Mouse (Mus musculus): ENCODE results near the gene Ubtd1. TPM values are rescaled to one million over a fixed set of nuclear protein-coding genes. Genes with fewer than 3 reads are reported as not detected.

Gene Ubtd1
- polyA plus RNA-seq, 1 experiment = 73.0 TPM

DNA sequence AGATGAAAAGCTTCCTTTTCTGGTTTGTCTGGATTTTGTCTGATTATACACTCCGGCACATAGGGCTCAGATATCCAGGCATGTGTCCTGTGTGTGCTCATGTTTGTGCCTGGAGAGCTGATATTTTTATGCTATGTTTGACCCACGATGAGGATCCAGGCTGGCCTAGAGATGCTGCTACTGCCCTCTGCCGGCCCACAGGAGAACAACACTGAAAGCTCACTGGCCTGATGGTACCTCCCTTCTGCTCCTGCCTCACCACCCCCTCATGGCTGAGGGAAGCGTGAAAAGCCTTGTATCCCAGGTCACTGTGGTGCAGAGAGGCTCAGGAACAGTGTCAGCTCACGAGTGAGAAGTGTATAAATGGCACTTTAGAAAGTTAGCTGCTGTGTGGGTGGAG, 44.6 kb downstream of the Ubtd1 start:
- TF ChIP-seq CTCF (IDR thresholded peaks at IDR 0.05; ENCODE audit: control insufficient read depth, insufficient read depth, insufficient read length) = peak; percentile 90
- no peak for TF ChIP-seq FOSL1 (IDR thresholded peaks at IDR 0.05; ENCODE audit: insufficient read depth, low read length, poor library complexity, severe bottlenecking)
- TF ChIP-seq CEBPB (IDR thresholded peaks at IDR 0.05; ENCODE audit: low read depth) = no peak
- TF ChIP-seq MAX (IDR thresholded peaks at IDR 0.05) = no peak
- no peak for TF ChIP-seq MYOG (IDR thresholded peaks at IDR 0.05; ENCODE audit: control insufficient read depth, extremely low read depth, insufficient read length)
- Histone ChIP-seq H3K79me3 (ENCODE audit: low read depth) (peaks cover 45% of the 10 kb centered on the region), H3K79me2 (ENCODE audit: control insufficient read depth, insufficient read depth) (peaks cover 95% of the 10 kb centered on the region), H3K4me3 (ENCODE audit: insufficient read depth, poor library complexity, severe bottlenecking) (no peak overlapping the region), H3K36me3 (ENCODE audit: control insufficient read depth, insufficient read depth) (no peaks in the 10 kb centered on the region), H3K27me3 (ENCODE audit: control insufficient read depth, insufficient read depth, insufficient read length) (no peaks in the 10 kb centered on the region), H3ac (ENCODE audit: control insufficient read depth, insufficient read length, low read depth) (no peak overlapping the region)

DNA sequence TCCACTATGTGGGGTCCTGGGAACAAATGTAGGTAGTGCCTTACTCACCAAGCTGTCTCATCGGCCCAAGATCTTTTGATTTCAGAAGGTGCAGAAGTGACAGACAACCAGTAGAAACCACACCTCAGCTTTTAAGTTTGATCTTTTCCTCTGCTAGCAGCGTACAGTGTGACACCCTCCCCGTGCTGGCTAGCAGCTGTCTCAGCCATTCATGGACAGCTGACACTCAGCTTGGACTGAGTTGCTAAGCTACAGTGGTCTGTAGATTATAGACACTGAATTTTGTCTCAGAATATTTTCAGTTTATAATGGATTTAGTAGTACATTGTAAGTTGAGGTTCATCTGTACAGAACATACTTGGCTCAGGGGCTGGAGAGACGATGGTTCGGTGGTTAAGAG, 49.5 kb downstream of the Ubtd1 start:
- peaks cover 28% of the 10 kb centered on the region for H3K79me3 ChIP-seq (ENCODE audit: low read depth)
- H3K36me3 ChIP-seq (ENCODE audit: control insufficient read depth, insufficient read depth) = peaks cover 27% of the 10 kb centered on the region
- TF ChIP-seq MYOD1 (IDR thresholded peaks at IDR 0.05; ENCODE audit: control insufficient read depth, insufficient read length, low read depth) (peak; percentile 10), CTCF (IDR thresholded peaks at IDR 0.05; ENCODE audit: control insufficient read depth, insufficient read depth, insufficient read length) (no peak)
- no peak overlapping the region for H3ac ChIP-seq (ENCODE audit: control insufficient read depth, insufficient read length, low read depth)
- no peaks in the 10 kb centered on the region for H3K27me3 ChIP-seq (ENCODE audit: control insufficient read depth, insufficient read depth, insufficient read length)
- H3K79me2 ChIP-seq (ENCODE audit: control insufficient read depth, insufficient read depth) = peaks cover 58% of the 10 kb centered on the region
- no peak overlapping the region for H3K4me3 ChIP-seq (ENCODE audit: insufficient read depth, poor library complexity, severe bottlenecking)

DNA sequence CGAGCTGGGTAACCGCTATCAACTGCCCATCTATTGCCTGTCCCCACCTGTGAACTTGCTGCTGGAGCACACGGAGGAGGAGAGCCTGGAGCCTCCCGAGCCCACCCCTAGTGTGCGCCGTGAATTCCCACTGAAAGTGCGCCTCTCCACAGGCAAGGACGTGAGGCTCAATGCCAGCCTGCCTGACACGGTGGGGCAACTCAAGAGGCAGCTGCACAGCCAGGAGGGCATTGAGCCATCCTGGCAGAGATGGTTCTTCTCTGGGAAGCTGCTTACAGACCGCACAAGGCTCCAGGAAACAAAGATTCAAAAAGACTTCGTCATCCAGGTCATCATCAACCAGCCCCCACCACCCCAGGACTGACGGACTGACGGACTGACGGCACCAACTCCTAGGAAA, 52.0 kb downstream of the Ubtd1 start:
- no peak overlapping the region for H3K4me3 ChIP-seq (ENCODE audit: insufficient read depth, poor library complexity, severe bottlenecking)
- H3ac ChIP-seq (ENCODE audit: control insufficient read depth, insufficient read length, low read depth) = no peak overlapping the region
- H3K79me3 ChIP-seq (ENCODE audit: low read depth) = peaks cover 7% of the 10 kb centered on the region

DNA sequence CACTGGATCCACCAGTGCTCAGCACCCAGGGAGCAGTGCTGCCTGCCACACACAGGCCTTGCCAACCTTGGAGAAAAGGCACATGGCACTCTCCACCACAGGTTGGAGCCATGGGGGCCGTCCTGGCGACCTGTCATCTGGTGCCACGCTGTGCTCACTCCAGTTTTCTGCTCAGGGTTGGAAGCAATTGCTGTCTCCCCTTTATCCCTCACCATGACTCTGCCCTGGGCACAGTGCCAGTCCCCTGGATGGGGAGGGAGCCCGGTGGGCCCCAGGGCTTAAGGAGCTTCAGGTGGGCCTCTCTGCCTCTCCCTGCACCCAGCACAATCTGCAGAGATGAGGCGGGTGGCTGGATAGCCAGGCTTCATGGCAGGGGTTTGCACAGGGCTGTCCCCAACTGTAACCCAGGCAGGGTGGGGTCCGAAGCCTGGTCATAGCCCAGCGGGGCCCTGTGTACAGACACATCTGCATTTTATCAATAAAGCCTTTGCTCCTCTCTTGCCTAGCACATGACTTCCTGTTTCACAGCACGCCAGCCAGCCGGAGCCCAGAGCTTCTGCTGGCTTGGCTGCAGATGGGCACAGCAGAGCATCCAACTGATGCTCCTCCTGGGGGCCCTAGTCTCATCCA, 52.7 kb downstream of the Ubtd1 start:
- no peak overlapping the region for H3ac ChIP-seq (ENCODE audit: control insufficient read depth, insufficient read length, low read depth)
- H3K4me3 ChIP-seq (ENCODE audit: insufficient read depth, poor library complexity, severe bottlenecking) = no peak overlapping the region
- H3K36me3 ChIP-seq (ENCODE audit: control insufficient read depth, insufficient read depth) = peaks cover 27% of the 10 kb centered on the region
- H3K27me3 ChIP-seq (ENCODE audit: control insufficient read depth, insufficient read depth, insufficient read length) = no peaks in the 10 kb centered on the region
- peaks cover 27% of the 10 kb centered on the region for H3K79me2 ChIP-seq (ENCODE audit: control insufficient read depth, insufficient read depth)
- no peak for TF ChIP-seq MYOG (IDR thresholded peaks at IDR 0.05; ENCODE audit: control insufficient read depth, extremely low read depth, insufficient read length)
- TF ChIP-seq MAX (IDR thresholded peaks at IDR 0.05) = no peak
- no peak for TF ChIP-seq CEBPB (IDR thresholded peaks at IDR 0.05; ENCODE audit: low read depth)
- no peak for TF ChIP-seq CTCF (IDR thresholded peaks at IDR 0.05; ENCODE audit: control insufficient read depth, insufficient read depth, insufficient read length)
- TF ChIP-seq FOSL1 (IDR thresholded peaks at IDR 0.05; ENCODE audit: insufficient read depth, low read length, poor library complexity, severe bottlenecking) = no peak
- TF ChIP-seq MYOD1 (IDR thresholded peaks at IDR 0.05; ENCODE audit: control insufficient read depth, insufficient read length, low read depth) = no peak
- no peak for TF ChIP-seq USF1 (IDR thresholded peaks at IDR 0.05; ENCODE audit: low read depth)
- peaks cover 3% of the 10 kb centered on the region for H3K79me3 ChIP-seq (ENCODE audit: low read depth)

More for the DNA sequence above, 52.0 kb downstream of the Ubtd1 start:
- Histone ChIP-seq H3K79me2 (ENCODE audit: control insufficient read depth, insufficient read depth) (peaks cover 33% of the 10 kb centered on the region), H3K27me3 (ENCODE audit: control insufficient read depth, insufficient read depth, insufficient read length) (no peaks in the 10 kb centered on the region), H3K36me3 (ENCODE audit: control insufficient read depth, insufficient read depth) (peaks cover 27% of the 10 kb centered on the region)
- no peak for TF ChIP-seq FOSL1 (IDR thresholded peaks at IDR 0.05; ENCODE audit: insufficient read depth, low read length, poor library complexity, severe bottlenecking)
- TF ChIP-seq MYOD1 (IDR thresholded peaks at IDR 0.05; ENCODE audit: control insufficient read depth, insufficient read length, low read depth) = no peak
- no peak for TF ChIP-seq CEBPB (IDR thresholded peaks at IDR 0.05; ENCODE audit: low read depth)
- no peak for TF ChIP-seq CTCF (IDR thresholded peaks at IDR 0.05; ENCODE audit: control insufficient read depth, insufficient read depth, insufficient read length)
- TF ChIP-seq MYOG (IDR thresholded peaks at IDR 0.05; ENCODE audit: control insufficient read depth, extremely low read depth, insufficient read length) = no peak
- no peak for TF ChIP-seq MAX (IDR thresholded peaks at IDR 0.05)
- TF ChIP-seq USF1 (IDR thresholded peaks at IDR 0.05; ENCODE audit: low read depth) = no peak

DNA sequence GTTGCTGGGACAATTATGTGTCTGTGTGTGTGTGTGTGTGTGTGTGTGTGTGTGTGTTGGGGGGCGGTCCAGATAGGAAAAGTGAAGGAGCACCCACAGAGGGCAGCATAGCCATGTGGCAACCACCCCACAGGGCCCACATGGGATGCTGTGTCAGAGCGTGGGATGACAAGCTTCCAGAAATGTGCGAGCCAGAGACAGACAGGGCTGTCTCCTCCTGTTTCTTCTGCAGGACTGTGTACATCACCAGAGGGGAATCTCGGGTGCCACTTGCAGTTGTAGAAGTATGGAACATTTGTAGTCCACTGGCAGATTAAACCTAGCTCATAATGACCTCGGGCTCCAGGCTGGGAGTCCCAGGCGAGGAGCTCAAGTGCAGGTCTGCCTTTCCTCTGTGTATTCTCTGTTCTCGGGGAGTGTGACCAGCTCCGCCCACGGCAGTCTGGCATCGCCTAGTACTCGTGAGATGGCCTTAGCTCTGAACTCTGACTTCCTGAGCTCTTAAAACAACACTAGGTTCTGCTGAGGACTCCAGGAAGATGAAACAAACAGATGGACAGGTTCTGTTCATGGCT, 53.4 kb downstream of the Ubtd1 start:
- Histone ChIP-seq H3K79me3 (ENCODE audit: low read depth) (peaks cover 2% of the 10 kb centered on the region), H3K79me2 (ENCODE audit: control insufficient read depth, insufficient read depth) (peaks cover 20% of the 10 kb centered on the region), H3K27me3 (ENCODE audit: control insufficient read depth, insufficient read depth, insufficient read length) (no peaks in the 10 kb centered on the region), H3ac (ENCODE audit: control insufficient read depth, insufficient read length, low read depth) (no peak overlapping the region), H3K36me3 (ENCODE audit: control insufficient read depth, insufficient read depth) (peaks cover 27% of the 10 kb centered on the region), H3K4me3 (ENCODE audit: insufficient read depth, poor library complexity, severe bottlenecking) (no peak overlapping the region)
- TF ChIP-seq CEBPB (IDR thresholded peaks at IDR 0.05; ENCODE audit: low read depth) (no peak), MAX (IDR thresholded peaks at IDR 0.05) (no peak), CTCF (IDR thresholded peaks at IDR 0.05; ENCODE audit: control insufficient read depth, insufficient read depth, insufficient read length) (no peak), USF1 (IDR thresholded peaks at IDR 0.05; ENCODE audit: low read depth) (no peak), MYOD1 (IDR thresholded peaks at IDR 0.05; ENCODE audit: control insufficient read depth, insufficient read length, low read depth) (no peak), FOSL1 (IDR thresholded peaks at IDR 0.05; ENCODE audit: insufficient read depth, low read length, poor library complexity, severe bottlenecking) (no peak), MYOG (IDR thresholded peaks at IDR 0.05; ENCODE audit: control insufficient read depth, extremely low read depth, insufficient read length) (no peak)

All from C2C12 (cell line).